Mouse (Mus musculus): ENCODE results near the gene Ccnjl. TPM values are rescaled to one million over a fixed set of nuclear protein-coding genes. Genes with fewer than 3 reads are reported as not detected.

Gene Ccnjl
- polyA plus RNA-seq, 1 experiment from 2014 or later = 19.5 TPM

- Histone ChIP-seq H3K27me3 (ENCODE audit: control insufficient read depth, insufficient read depth, low read length) (no peaks in the 10 kb centered on the region), H3K36me3 (ENCODE audit: control insufficient read depth, insufficient read depth) (no peaks in the 10 kb centered on the region), H3K4me3 (ENCODE audit: low read length) (no peak overlapping the region), H3K9ac (ENCODE audit: low read length) (no peak overlapping the region), H3K4me2 (ENCODE audit: low read depth, low read length) (no peak overlapping the region), H3K9me3 (replicated peaks; ENCODE audit: control insufficient read depth, low read length) (no peaks in the 10 kb centered on the region), H3K27ac (ENCODE audit: low read length) (no peak overlapping the region), H3K4me1 (ENCODE audit: control insufficient read depth, insufficient read depth, low read length) (no peaks in the 10 kb centered on the region)
- 44% methylated on average over 8 of the region's 8 CpGs for WGBS
- no peak for ATAC-seq (replicated peaks; ENCODE audit: extremely low read depth, insufficient read depth, low FRiP score)
These were observed 12.1 kb upstream of the Ccnjl start for GRCm38 (mm10) chr11:43516344-43517021.

- H3K4me1 ChIP-seq (ENCODE audit: control insufficient read depth, insufficient read depth, low read length) = no peaks in the 10 kb centered on the region
- no peak overlapping the region for H3K27ac ChIP-seq (ENCODE audit: low read length)
- ATAC-seq (replicated peaks; ENCODE audit: extremely low read depth, insufficient read depth, low FRiP score) = no peak
- H3K9me3 ChIP-seq (replicated peaks; ENCODE audit: control insufficient read depth, low read length) = no peaks in the 10 kb centered on the region
- no peak overlapping the region for H3K4me2 ChIP-seq (ENCODE audit: low read depth, low read length)
- H3K9ac ChIP-seq (ENCODE audit: low read length) = no peak overlapping the region
- H3K27me3 ChIP-seq (ENCODE audit: control insufficient read depth, insufficient read depth, low read length) = no peaks in the 10 kb centered on the region
- no peaks in the 10 kb centered on the region for H3K36me3 ChIP-seq (ENCODE audit: control insufficient read depth, insufficient read depth)
- H3K4me3 ChIP-seq (ENCODE audit: low read length) = no peak overlapping the region
- WGBS = 85% methylated on average over 11 of the region's 11 CpGs
These were observed 10.9 kb upstream of the Ccnjl start for GRCm38 (mm10) chr11:43517641-43518040.

GRCm38 (mm10) chr11:43518086-43518485 is 10.5 kb upstream of the Ccnjl start:
- no peak for ATAC-seq (replicated peaks; ENCODE audit: extremely low read depth, insufficient read depth, low FRiP score)
- Histone ChIP-seq H3K36me3 (ENCODE audit: control insufficient read depth, insufficient read depth) (no peaks in the 10 kb centered on the region), H3K27ac (ENCODE audit: low read length) (no peak overlapping the region), H3K27me3 (ENCODE audit: control insufficient read depth, insufficient read depth, low read length) (no peaks in the 10 kb centered on the region), H3K4me2 (ENCODE audit: low read depth, low read length) (no peak overlapping the region), H3K4me1 (ENCODE audit: control insufficient read depth, insufficient read depth, low read length) (no peaks in the 10 kb centered on the region), H3K4me3 (ENCODE audit: low read length) (no peak overlapping the region), H3K9ac (ENCODE audit: low read length) (no peak overlapping the region), H3K9me3 (replicated peaks; ENCODE audit: control insufficient read depth, low read length) (no peaks in the 10 kb centered on the region)

- no peaks in the 10 kb centered on the region for H3K4me1 ChIP-seq (ENCODE audit: control insufficient read depth, insufficient read depth, low read length)
- no peaks in the 10 kb centered on the region for H3K36me3 ChIP-seq (ENCODE audit: control insufficient read depth, insufficient read depth)
- no peak for ATAC-seq (replicated peaks; ENCODE audit: extremely low read depth, insufficient read depth, low FRiP score)
- no peak overlapping the region for H3K9ac ChIP-seq (ENCODE audit: low read length)
- H3K9me3 ChIP-seq (replicated peaks; ENCODE audit: control insufficient read depth, low read length) = no peaks in the 10 kb centered on the region
- no peak overlapping the region for H3K4me2 ChIP-seq (ENCODE audit: low read depth, low read length)
- no peak overlapping the region for H3K4me3 ChIP-seq (ENCODE audit: low read length)
- no peak overlapping the region for H3K27ac ChIP-seq (ENCODE audit: low read length)
- no peaks in the 10 kb centered on the region for H3K27me3 ChIP-seq (ENCODE audit: control insufficient read depth, insufficient read depth, low read length)
These were observed 9.8 kb upstream of the Ccnjl start for GRCm38 (mm10) chr11:43518821-43519220.

- Histone ChIP-seq H3K36me3 (ENCODE audit: control insufficient read depth, insufficient read depth) (no peaks in the 10 kb centered on the region), H3K4me3 (ENCODE audit: low read length) (no peak overlapping the region), H3K9ac (ENCODE audit: low read length) (no peak overlapping the region), H3K9me3 (replicated peaks; ENCODE audit: control insufficient read depth, low read length) (no peaks in the 10 kb centered on the region), H3K4me2 (ENCODE audit: low read depth, low read length) (no peak overlapping the region), H3K4me1 (ENCODE audit: control insufficient read depth, insufficient read depth, low read length) (no peaks in the 10 kb centered on the region), H3K27me3 (ENCODE audit: control insufficient read depth, insufficient read depth, low read length) (no peaks in the 10 kb centered on the region), H3K27ac (ENCODE audit: low read length) (no peak overlapping the region)
- 82% methylated on average over 3 of the region's 3 CpGs for WGBS
- ATAC-seq (replicated peaks; ENCODE audit: extremely low read depth, insufficient read depth, low FRiP score) = no peak
These were observed 8.1 kb upstream of the Ccnjl start for GRCm38 (mm10) chr11:43520521-43520920.

- Histone ChIP-seq H3K4me2 (ENCODE audit: low read depth, low read length) (peak overlapping the region; percentile 65), H3K36me3 (ENCODE audit: control insufficient read depth, insufficient read depth) (peaks cover 5% of the 10 kb centered on the region; the same call in 1 of the 2 replicates), H3K9ac (ENCODE audit: low read length) (peak overlapping the region; percentile 97), H3K4me1 (ENCODE audit: control insufficient read depth, insufficient read depth, low read length) (peaks cover 26% of the 10 kb centered on the region), H3K4me3 (ENCODE audit: low read length) (peak overlapping the region; percentile 79), H3K27ac (ENCODE audit: low read length) (peak overlapping the region; percentile 92), H3K27me3 (ENCODE audit: control insufficient read depth, insufficient read depth, low read length) (no peaks in the 10 kb centered on the region), H3K9me3 (replicated peaks; ENCODE audit: control insufficient read depth, low read length) (no peaks in the 10 kb centered on the region)
- no peak for ATAC-seq (replicated peaks; ENCODE audit: extremely low read depth, insufficient read depth, low FRiP score)
- under 1% methylated on average over 25 of the region's 25 CpGs for WGBS
These were observed 404 bp upstream of the Ccnjl start for GRCm38 (mm10) chr11:43528078-43528682.

GRCm38 (mm10) chr11:43530043-43530442 is 1.5 kb downstream of the Ccnjl start:
- Histone ChIP-seq H3K27me3 (ENCODE audit: control insufficient read depth, insufficient read depth, low read length) (no peaks in the 10 kb centered on the region), H3K4me1 (ENCODE audit: control insufficient read depth, insufficient read depth, low read length) (peaks cover 29% of the 10 kb centered on the region), H3K4me3 (ENCODE audit: low read length) (peak overlapping the region; percentile 48), H3K9ac (ENCODE audit: low read length) (peak overlapping the region; percentile 97), H3K27ac (ENCODE audit: low read length) (peak overlapping the region; percentile 79), H3K36me3 (ENCODE audit: control insufficient read depth, insufficient read depth) (peaks cover 20% of the 10 kb centered on the region), H3K4me2 (ENCODE audit: low read depth, low read length) (peak overlapping the region; percentile 65), H3K9me3 (replicated peaks; ENCODE audit: control insufficient read depth, low read length) (no peaks in the 10 kb centered on the region)
- no peak for ATAC-seq (replicated peaks; ENCODE audit: extremely low read depth, insufficient read depth, low FRiP score)
- 17% methylated on average over 3 of the region's 3 CpGs for WGBS

- Histone ChIP-seq H3K4me3 (ENCODE audit: low read length) (no peak overlapping the region), H3K4me2 (ENCODE audit: low read depth, low read length) (peak overlapping the region; percentile 65; the same call in 1 of the 2 replicates), H3K27me3 (ENCODE audit: control insufficient read depth, insufficient read depth, low read length) (no peaks in the 10 kb centered on the region), H3K36me3 (ENCODE audit: control insufficient read depth, insufficient read depth) (peaks cover 26% of the 10 kb centered on the region), H3K27ac (ENCODE audit: low read length) (peak overlapping the region; percentile 44), H3K9me3 (replicated peaks; ENCODE audit: control insufficient read depth, low read length) (no peaks in the 10 kb centered on the region), H3K9ac (ENCODE audit: low read length) (peak overlapping the region; percentile 44), H3K4me1 (ENCODE audit: control insufficient read depth, insufficient read depth, low read length) (peaks cover 37% of the 10 kb centered on the region)
- WGBS = 69% methylated on average over 5 of the region's 5 CpGs
- ATAC-seq (replicated peaks; ENCODE audit: extremely low read depth, insufficient read depth, low FRiP score) = no peak
These were observed 3.0 kb downstream of the Ccnjl start for GRCm38 (mm10) chr11:43531619-43532018.

- Histone ChIP-seq H3K4me3 (ENCODE audit: low read length) (no peak overlapping the region), H3K4me2 (ENCODE audit: low read depth, low read length) (no peak overlapping the region), H3K9ac (ENCODE audit: low read length) (no peak overlapping the region), H3K27ac (ENCODE audit: low read length) (no peak overlapping the region), H3K36me3 (ENCODE audit: control insufficient read depth, insufficient read depth) (peaks cover 27% of the 10 kb centered on the region), H3K9me3 (replicated peaks; ENCODE audit: control insufficient read depth, low read length) (no peaks in the 10 kb centered on the region), H3K4me1 (ENCODE audit: control insufficient read depth, insufficient read depth, low read length) (peaks cover 32% of the 10 kb centered on the region), H3K27me3 (ENCODE audit: control insufficient read depth, insufficient read depth, low read length) (no peaks in the 10 kb centered on the region)
- ATAC-seq (replicated peaks; ENCODE audit: extremely low read depth, insufficient read depth, low FRiP score) = no peak
- 84% methylated on average over 6 of the region's 6 CpGs for WGBS
These were observed 8.5 kb downstream of the Ccnjl start for GRCm38 (mm10) chr11:43537074-43537473.
